Mouse (Mus musculus) myocyte (in vitro differentiated cells): ENCODE measurements at regions not wholly inside any gene's neighbourhood (a gene's known extent, or its start where the extent isn't known, plus 50 kb on each side); places are given as distances from the start of the nearest gene placed in this dataset.

ENCODE experiments used
- CEBPB ChIP-seq: IDR thresholded peaks from 2 replicates; pipeline ENCODE4 v1.6.1; 2011; ENCODE audit warnings: mild to moderate bottlenecking, moderate library complexity; ENCODE audit not compliant: poor library complexity, insufficient read depth, severe bottlenecking
- E2F4 ChIP-seq: IDR thresholded peaks from one replicate; pipeline ENCODE4 v1.6.1; 2011; ENCODE audit warnings: mild to moderate bottlenecking, control low read depth, moderate library complexity; ENCODE audit not compliant: insufficient read depth
- MAX ChIP-seq: IDR thresholded peaks from one replicate; pipeline ENCODE4 v1.6.1; 2011; ENCODE audit warnings: low read depth, mild to moderate bottlenecking, control low read depth
- MYOD1 ChIP-seq, 3 experiments: IDR thresholded peaks; one replicate each; pipeline ENCODE4 v1.6.1; 2011; ENCODE audit warnings: control low read depth in 2 of 3, low read depth in 2 of 3, mild to moderate bottlenecking in 2 of 3, moderate library complexity in 1 of 3; ENCODE audit not compliant: insufficient read length in 2 of 3, control insufficient read depth in 1 of 3
- MYOG ChIP-seq, 3 experiments: IDR thresholded peaks; one replicate each; pipeline ENCODE4 v1.6.1; 2011; ENCODE audit warnings: control low read depth in 2 of 3, low read depth in 2 of 3, mild to moderate bottlenecking in 2 of 3; ENCODE audit not compliant: insufficient read length in 2 of 3, control insufficient read depth in 1 of 3, insufficient read depth in 1 of 3
- POLR2A ChIP-seq: IDR thresholded peaks from one replicate; pipeline ENCODE4 v1.6.1; 2011; ENCODE audit warnings: low read depth, mild to moderate bottlenecking, control low read depth, moderate library complexity; ENCODE audit not compliant: insufficient read length
- POLR2AphosphoS2 ChIP-seq: IDR thresholded peaks from one replicate; pipeline ENCODE4 v1.6.1; 2011; ENCODE audit warnings: low read depth, control low read depth; ENCODE audit not compliant: insufficient read length
- REST ChIP-seq: IDR thresholded peaks from one replicate; pipeline ENCODE4 v1.6.1; 2011; ENCODE audit warnings: mild to moderate bottlenecking, control low read depth, moderate library complexity; ENCODE audit not compliant: insufficient read depth, insufficient read length
- USF1 ChIP-seq: IDR thresholded peaks from one replicate; pipeline ENCODE4 v1.6.1; 2011; ENCODE audit warnings: low read depth, mild to moderate bottlenecking, control low read depth, moderate library complexity

GRCm38 (mm10) chr12:107132501-107132900 is 355.9 kb upstream of the 3110018I06Rik start:
- TF ChIP-seq REST (no peak), POLR2A (no peak), MYOG (IDR thresholded peaks at IDR 0.05; ENCODE audit: control insufficient read depth in 1 of 3, insufficient read depth in 1 of 3, insufficient read length in 2 of 3, low read depth in 2 of 3) (no peak), CEBPB (no peak), E2F4 (no peak), MYOD1 (IDR thresholded peaks at IDR 0.05; ENCODE audit: control insufficient read depth in 1 of 3, insufficient read length in 2 of 3, low read depth in 2 of 3) (no peak), POLR2AphosphoS2 (no peak), MAX (no peak), USF1 (no peak)
